Mouse (Mus musculus) NIH3T3 (cell line): ENCODE results near the gene Ifnar1.

ENCODE experiments used
- DNase-seq: peaks from one replicate; pipeline ENCODE4 v3.0.0-alpha.2; 2012; ENCODE audit warnings: low read depth

Gene Ifnar1

GRCm38 (mm10) chr16:91541573-91542081 is 56.6 kb downstream of the Ifnar1 start:
- DNase-seq, result no peak

GRCm38 (mm10) chr16:91543619-91544018 is 58.6 kb downstream of the Ifnar1 start:
- DNase-seq, result no peak

- DNase-seq, result no peak
Measured at GRCm38 (mm10) chr16:91545597-91546281, 60.7 kb downstream of the Ifnar1 start.

- DNase-seq, result no peak
Measured at GRCm38 (mm10) chr16:91546391-91546835, 61.4 kb downstream of the Ifnar1 start.

- DNase-seq, result peak; percentile 67
Measured at GRCm38 (mm10) chr16:91546836-91547741, 62.1 kb downstream of the Ifnar1 start, which contains the start of gene Ifngr2. Gene Ifngr2, plus strand, starts transcription at chr16:91547072.

GRCm38 (mm10) chr16:91547974-91548373 is 62.9 kb downstream of the Ifnar1 start:
- peak; percentile 25 for DNase-seq

GRCm38 (mm10) chr16:91548586-91548985 is 63.5 kb downstream of the Ifnar1 start:
- peak; percentile 12 for DNase-seq

GRCm38 (mm10) chr16:91548996-91549395 is 64.0 kb downstream of the Ifnar1 start:
- DNase-seq, result no peak

GRCm38 (mm10) chr16:91549616-91550015 is 64.6 kb downstream of the Ifnar1 start:
- no peak for DNase-seq

- peak; percentile 40 for DNase-seq
Measured at GRCm38 (mm10) chr16:91551081-91551524, 66.1 kb downstream of the Ifnar1 start.

GRCm38 (mm10) chr16:91552072-91552471 is 67.0 kb downstream of the Ifnar1 start:
- DNase-seq, result no peak

GRCm38 (mm10) chr16:91553625-91554024 is 68.6 kb downstream of the Ifnar1 start:
- DNase-seq, result peak; percentile 71

- no peak for DNase-seq
Measured at GRCm38 (mm10) chr16:91555017-91555605, 70.1 kb downstream of the Ifnar1 start.

GRCm38 (mm10) chr16:91556659-91557058 is 71.6 kb downstream of the Ifnar1 start:
- peak; percentile 61 for DNase-seq
